Mouse (Mus musculus): ENCODE measurements around the gene Ebf1.

- TF ChIP-seq POLR2A (IDR thresholded peaks at IDR 0.05; ENCODE audit: insufficient read length, low read depth) (no peak), TCF12 (IDR thresholded peaks at IDR 0.05; ENCODE audit: insufficient read depth, poor library complexity, severe bottlenecking) (no peak), USF1 (IDR thresholded peaks at IDR 0.05; ENCODE audit: low read depth) (no peak), TCF3 (IDR thresholded peaks at IDR 0.05; ENCODE audit: insufficient read length, low read depth) (no peak), MAX (IDR thresholded peaks at IDR 0.05; ENCODE audit: low read depth) (no peak)
These were observed 132.2 kb downstream of the Ebf1 start for GRCm38 (mm10) chr11:44749309-44749708.

Measured in myocyte (in vitro differentiated cells).